Mouse (Mus musculus): Measurements from ENCODE around the gene Lss. TPM values are rescaled to one million over a fixed set of nuclear protein-coding genes. Genes with fewer than 3 reads are reported as not detected.

The Lss gene
- total and polyA plus RNA-seq, 2 experiments from 2014 or later, result 33.5 to 68.1 TPM

DNA sequence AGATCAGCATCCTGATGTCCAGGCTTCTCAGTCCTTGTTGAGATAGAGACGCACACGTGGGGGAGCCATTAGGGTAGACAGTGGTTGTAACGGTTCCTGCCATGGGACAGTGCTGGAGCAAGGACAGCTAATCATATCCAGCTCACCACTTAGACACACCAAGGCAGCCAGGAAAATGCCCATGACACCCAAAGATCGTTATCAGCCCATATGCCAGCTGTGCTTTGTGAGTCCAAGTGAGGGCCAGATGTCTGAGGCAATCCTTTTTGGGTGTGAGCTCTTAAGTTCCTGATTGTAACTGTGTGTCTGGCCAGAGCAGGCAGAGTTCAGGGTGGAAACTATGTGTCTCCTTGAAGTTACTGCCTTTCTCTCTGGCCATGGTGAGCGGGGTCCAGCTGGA lies 22.7 kb downstream of the Lss start:
- Histone ChIP-seq H3K9me3 (ENCODE audit: low read length) (no peaks in the 10 kb centered on the region), H3K27me3 (ENCODE audit: insufficient read depth, low read length) (no peaks in the 10 kb centered on the region), H3K4me2 (ENCODE audit: low read depth, low read length) (no peak overlapping the region), H3K4me3 (ENCODE audit: low read length) (no peak overlapping the region), H3K36me3 (ENCODE audit: insufficient read depth, low read length) (peaks cover 61% of the 10 kb centered on the region), H3K4me1 (ENCODE audit: insufficient read depth, low read length) (no peaks in the 10 kb centered on the region), H3K27ac (no peak overlapping the region), H3K9ac (replicated peaks; ENCODE audit: low read length) (no peak overlapping the region)
- ATAC-seq, result no peak
- no peak for TF ChIP-seq CTCF (IDR thresholded peaks at IDR 0.05; ENCODE audit: low read depth)
- 87% methylated on average over 5 of the region's 5 CpGs for WGBS
- DNase-seq (ENCODE audit: low spot score), result no peak

DNA sequence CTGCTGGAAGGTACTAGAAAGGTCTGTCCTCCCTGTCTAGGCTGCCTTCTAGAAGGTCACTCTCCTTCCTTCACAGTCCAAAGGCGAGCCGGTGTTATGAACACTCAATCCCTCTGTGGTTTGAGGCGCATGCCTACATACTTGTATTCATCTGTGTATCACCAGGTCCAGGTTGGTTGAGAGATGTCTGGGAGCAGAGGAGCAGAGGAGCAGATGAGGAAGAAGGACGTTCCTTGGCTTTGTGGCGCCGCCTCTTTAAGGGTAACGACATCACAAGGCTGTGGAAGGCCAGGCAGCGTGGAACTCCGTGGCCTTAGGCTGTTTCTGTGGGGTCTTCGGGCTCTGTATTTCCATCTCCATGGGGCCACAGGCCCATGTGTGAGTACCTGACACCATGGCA lies 30.6 kb downstream of the Lss start, which contains the start of gene Spatc1l:
Spatc1l (plus strand) TSS at position 301 of the 400 bp plus-strand sequence.
- Histone ChIP-seq H3K36me3 (ENCODE audit: insufficient read depth, low read length) (no peaks in the 10 kb centered on the region), H3K9me3 (ENCODE audit: low read length) (no peaks in the 10 kb centered on the region), H3K27ac (no peak within 1 kb of the TSS), H3K9ac (replicated peaks; ENCODE audit: low read length) (no peak within 1 kb of the TSS), H3K4me1 (ENCODE audit: insufficient read depth, low read length) (no peaks in the 10 kb centered on the region), H3K27me3 (ENCODE audit: insufficient read depth, low read length) (no peaks in the 10 kb centered on the region), H3K4me3 (ENCODE audit: low read length) (no peak within 1 kb of the TSS), H3K4me2 (ENCODE audit: low read depth, low read length) (no peak within 1 kb of the TSS)
- no peak for ATAC-seq
- 93% methylated on average over 10 of the region's 10 CpGs for WGBS
- no peak for DNase-seq (ENCODE audit: low spot score)
- TF ChIP-seq CTCF (IDR thresholded peaks at IDR 0.05; ENCODE audit: low read depth), result no peak

DNA sequence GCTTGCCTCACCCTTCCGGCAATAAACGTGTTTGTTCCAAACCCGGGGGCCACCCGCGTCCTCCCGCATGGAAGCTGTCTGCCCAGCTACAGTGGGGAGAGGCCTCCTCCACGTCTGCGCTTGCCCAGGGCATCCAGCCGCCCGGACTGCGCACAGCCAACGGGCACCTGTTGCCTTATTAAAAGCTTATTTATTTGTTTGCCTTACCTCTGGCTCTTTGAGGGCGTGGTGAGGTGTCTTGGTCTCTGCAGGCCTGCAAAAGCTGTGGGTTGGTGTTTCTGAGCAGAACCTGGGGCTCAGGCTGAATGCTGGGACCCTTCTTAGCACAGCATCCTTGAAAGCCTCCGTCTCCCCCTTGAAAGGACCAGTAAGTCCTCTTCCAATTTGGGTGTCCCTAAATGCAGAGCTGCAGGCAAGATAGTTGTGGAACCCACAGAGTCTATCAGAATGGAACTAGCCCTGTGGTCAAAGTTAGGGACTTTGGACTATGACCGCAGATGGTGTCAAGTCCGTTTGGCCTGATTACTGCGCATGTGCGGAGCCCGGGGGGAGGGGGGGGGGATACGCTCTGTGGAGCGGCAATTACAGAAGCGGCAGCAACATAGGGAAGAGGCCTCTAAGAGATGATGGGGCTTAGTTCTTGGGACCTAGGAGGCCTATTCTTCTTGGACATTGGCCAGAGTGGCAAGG lies 38.8 kb downstream of the Lss start:
- Histone ChIP-seq H3K36me3 (ENCODE audit: insufficient read depth, low read length) (no peaks in the 10 kb centered on the region), H3K9me3 (ENCODE audit: low read length) (no peaks in the 10 kb centered on the region), H3K9ac (replicated peaks; ENCODE audit: low read length) (no peak overlapping the region), H3K4me1 (ENCODE audit: insufficient read depth, low read length) (no peaks in the 10 kb centered on the region), H3K27me3 (ENCODE audit: insufficient read depth, low read length) (no peaks in the 10 kb centered on the region), H3K4me2 (ENCODE audit: low read depth, low read length) (no peak overlapping the region), H3K27ac (no peak overlapping the region), H3K4me3 (ENCODE audit: low read length) (no peak overlapping the region)
- ATAC-seq, result no peak
- TF ChIP-seq CTCF (IDR thresholded peaks at IDR 0.05; ENCODE audit: low read depth), result no peak
- WGBS, result 92% methylated on average over 22 of the region's 22 CpGs
- DNase-seq (ENCODE audit: low spot score), result no peak

DNA sequence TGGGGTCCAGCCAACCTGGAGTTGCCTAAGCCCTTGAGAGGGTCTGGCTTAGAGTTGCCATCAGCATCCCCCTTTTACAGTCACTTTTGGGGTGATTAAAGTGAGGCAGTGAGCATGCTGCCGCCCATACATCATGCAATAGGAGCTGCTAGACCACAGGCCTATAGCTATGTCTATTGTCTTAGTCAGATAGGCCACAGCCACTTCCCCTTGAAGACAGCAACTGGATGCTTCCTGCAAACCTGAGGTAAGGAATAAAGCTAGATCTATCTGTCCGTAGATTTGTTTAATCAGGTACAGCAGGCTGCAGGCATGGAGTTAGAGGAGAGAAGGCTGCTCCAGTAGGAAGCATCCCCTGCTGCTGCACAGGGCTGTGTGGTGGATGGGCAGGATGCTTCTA lies 39.7 kb downstream of the Lss start:
- DNase-seq (ENCODE audit: low spot score), result no peak
- H3K27me3 ChIP-seq (ENCODE audit: insufficient read depth, low read length), result no peaks in the 10 kb centered on the region
- H3K4me3 ChIP-seq (ENCODE audit: low read length), result no peak overlapping the region
- H3K36me3 ChIP-seq (ENCODE audit: insufficient read depth, low read length), result no peaks in the 10 kb centered on the region
- no peak for TF ChIP-seq CTCF (IDR thresholded peaks at IDR 0.05; ENCODE audit: low read depth)
- no peaks in the 10 kb centered on the region for H3K4me1 ChIP-seq (ENCODE audit: insufficient read depth, low read length)
- no peak overlapping the region for H3K4me2 ChIP-seq (ENCODE audit: low read depth, low read length)
- no peaks in the 10 kb centered on the region for H3K9me3 ChIP-seq (ENCODE audit: low read length)
- no peak overlapping the region for H3K27ac ChIP-seq
- H3K9ac ChIP-seq (replicated peaks; ENCODE audit: low read length), result no peak overlapping the region
- WGBS, result 70% methylated on average over 2 of the region's 2 CpGs
- ATAC-seq, result no peak

DNA sequence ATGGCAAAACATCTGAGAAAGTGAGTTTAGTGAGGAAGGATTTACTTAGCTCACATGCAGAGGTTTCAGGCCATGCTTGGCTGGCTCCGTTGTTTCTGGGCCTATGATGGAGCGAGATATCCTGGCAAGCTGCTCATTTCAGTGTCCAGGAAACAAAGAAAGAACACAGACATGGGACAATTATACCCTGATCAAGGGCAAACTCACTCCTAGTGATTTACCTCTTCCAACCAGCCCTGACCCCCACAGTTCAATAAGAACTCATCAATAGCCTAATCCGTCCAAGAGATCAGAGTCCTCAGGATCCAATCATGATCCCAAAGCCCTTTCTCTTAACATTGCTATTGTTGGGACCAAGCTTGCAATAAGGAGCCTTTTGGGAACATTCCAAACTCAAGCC lies 40.8 kb downstream of the Lss start:
- WGBS, result 50% methylated on average over 3 of the region's 3 CpGs
- no peak for TF ChIP-seq CTCF (IDR thresholded peaks at IDR 0.05; ENCODE audit: low read depth)

DNA sequence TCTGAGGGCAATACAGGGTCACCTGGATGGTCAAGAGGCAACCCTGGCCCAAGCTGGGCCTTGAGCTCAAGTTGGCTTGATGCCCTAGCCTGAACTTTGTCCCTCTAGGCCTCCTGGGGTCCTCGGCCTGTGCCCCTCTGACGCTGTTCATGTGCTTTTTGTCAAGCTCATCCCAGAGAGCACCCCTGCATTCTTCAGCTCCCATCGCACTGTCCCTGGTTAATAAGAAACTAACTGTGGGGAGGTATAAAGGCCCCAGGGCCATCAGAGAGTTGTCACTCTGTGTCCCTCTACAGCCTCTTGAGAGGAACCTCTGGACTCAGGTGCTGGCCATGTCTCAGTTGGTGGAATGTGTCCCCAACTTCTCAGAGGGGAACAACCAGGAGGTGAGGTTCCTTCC lies 44.0 kb downstream of the Lss start, which contains the start of gene Ftcd:
Ftcd (plus strand) TSS at position 275 of the 400 bp plus-strand sequence.
- no peaks in the 10 kb centered on the region for H3K27me3 ChIP-seq (ENCODE audit: insufficient read depth, low read length)
- H3K27ac ChIP-seq, result no peak within 1 kb of the TSS
- H3K9me3 ChIP-seq (ENCODE audit: low read length), result no peaks in the 10 kb centered on the region
- TF ChIP-seq CTCF (IDR thresholded peaks at IDR 0.05; ENCODE audit: low read depth), result no peak
- H3K4me2 ChIP-seq (ENCODE audit: low read depth, low read length), result no peak within 1 kb of the TSS
- no peaks in the 10 kb centered on the region for H3K4me1 ChIP-seq (ENCODE audit: insufficient read depth, low read length)
- WGBS, result 78% methylated on average over 3 of the region's 3 CpGs
- no peaks in the 10 kb centered on the region for H3K36me3 ChIP-seq (ENCODE audit: insufficient read depth, low read length)
- no peak within 1 kb of the TSS for H3K4me3 ChIP-seq (ENCODE audit: low read length)
- no peak for ATAC-seq
- DNase-seq (ENCODE audit: low spot score), result no peak
- no peak within 1 kb of the TSS for H3K9ac ChIP-seq (replicated peaks; ENCODE audit: low read length)

More for the DNA sequence above, 40.8 kb downstream of the Lss start:
- Histone ChIP-seq H3K27ac (no peak overlapping the region), H3K9me3 (ENCODE audit: low read length) (no peaks in the 10 kb centered on the region), H3K36me3 (ENCODE audit: insufficient read depth, low read length) (no peaks in the 10 kb centered on the region), H3K27me3 (ENCODE audit: insufficient read depth, low read length) (no peaks in the 10 kb centered on the region), H3K4me2 (ENCODE audit: low read depth, low read length) (no peak overlapping the region), H3K9ac (replicated peaks; ENCODE audit: low read length) (no peak overlapping the region), H3K4me1 (ENCODE audit: insufficient read depth, low read length) (no peaks in the 10 kb centered on the region), H3K4me3 (ENCODE audit: low read length) (no peak overlapping the region)
- DNase-seq (ENCODE audit: low spot score), result no peak
- no peak for ATAC-seq

DNA sequence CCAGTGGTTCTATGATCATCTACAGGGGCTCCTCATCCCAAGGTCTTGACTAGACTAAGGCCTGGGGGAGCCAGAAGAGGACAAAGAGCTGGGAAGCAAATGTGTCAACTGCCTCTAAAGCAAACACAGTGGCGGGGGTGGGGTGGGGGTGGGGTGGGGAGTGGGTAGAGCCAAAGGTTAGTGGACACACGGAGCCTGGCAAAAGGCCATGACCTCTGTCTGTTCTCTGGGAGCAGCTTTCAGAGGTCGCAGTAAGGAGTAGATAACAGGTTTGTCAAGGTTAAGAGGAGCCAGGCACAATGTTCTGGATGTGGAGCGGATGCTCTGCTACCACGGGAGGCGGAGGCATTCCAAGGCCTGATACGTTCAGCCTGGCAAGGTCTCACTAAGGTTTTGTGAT lies 45.5 kb downstream of the Lss start:
- no peaks in the 10 kb centered on the region for H3K4me1 ChIP-seq (ENCODE audit: insufficient read depth, low read length)
- DNase-seq (ENCODE audit: low spot score) (no peak), ATAC-seq (no peak)
- H3K27me3 ChIP-seq (ENCODE audit: insufficient read depth, low read length), result no peaks in the 10 kb centered on the region
- no peaks in the 10 kb centered on the region for H3K9me3 ChIP-seq (ENCODE audit: low read length)
- no peaks in the 10 kb centered on the region for H3K36me3 ChIP-seq (ENCODE audit: insufficient read depth, low read length)
- no peak for TF ChIP-seq CTCF (IDR thresholded peaks at IDR 0.05; ENCODE audit: low read depth)
- no peak overlapping the region for H3K4me3 ChIP-seq (ENCODE audit: low read length)
- H3K9ac ChIP-seq (replicated peaks; ENCODE audit: low read length), result no peak overlapping the region
- H3K4me2 ChIP-seq (ENCODE audit: low read depth, low read length), result no peak overlapping the region
- no peak overlapping the region for H3K27ac ChIP-seq
- WGBS, result 75% methylated on average over 7 of the region's 7 CpGs

Measured in hindbrain, postnatal 0 days (tissue).